ENCODE assay signal across 9 mouse cellular contexts in the genomic region with DNA sequence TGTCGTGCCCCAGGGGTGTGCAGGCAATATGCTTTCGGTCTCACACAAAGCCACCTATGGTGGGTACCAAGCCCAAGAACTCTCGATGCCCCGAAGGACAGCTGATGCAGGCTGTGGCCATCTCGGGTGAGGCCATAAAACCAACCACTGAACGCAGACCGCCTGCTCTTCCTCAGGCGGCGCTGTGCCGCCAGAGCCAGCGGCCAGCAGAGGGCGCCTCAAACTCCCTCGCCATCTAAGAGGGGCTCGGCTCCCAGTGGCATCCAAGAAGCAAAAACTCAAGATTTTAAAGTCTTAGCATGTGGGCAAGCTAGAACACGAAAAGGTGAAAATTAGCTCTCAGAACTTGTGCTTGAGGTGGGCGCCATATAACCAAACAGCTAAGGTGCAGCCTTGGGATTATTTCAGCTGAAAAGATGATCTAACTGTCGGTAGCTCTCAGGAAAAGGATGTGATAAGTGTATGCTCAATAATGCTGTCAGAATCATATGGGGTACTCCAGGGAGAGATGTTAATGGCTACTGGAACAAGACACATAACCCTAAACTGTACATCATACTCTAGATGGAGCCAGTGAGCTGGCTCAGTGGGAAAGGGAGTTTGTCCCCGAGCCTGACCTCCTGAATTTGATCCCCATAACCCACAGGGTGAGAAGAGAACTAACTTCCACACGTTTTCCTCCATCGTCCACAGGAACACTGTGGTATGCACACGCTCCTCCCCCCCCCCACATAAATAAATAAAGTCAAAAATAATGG. TPM values are rescaled to one million over a fixed set of nuclear protein-coding genes. Genes with fewer than 3 reads are reported as not detected.
DNase-seq lines count a peak whose midpoint lies in the region; ATAC-seq and TF ChIP-seq lines count a peak whose summit lies in the region.
"Had no signal": no experiment of that assay in that cellular context is flagged by ENCODE, and none has a peak within 500 bp of the region (broad histone marks: within the 10 kb centered on the region; RNA-seq: fewer than 3 reads in every experiment).

No protein-coding gene starts in this region.

- no peak for ATAC-seq in embryonic facial prominence, embryonic 14.5 days (ENCODE audit: low read depth)
- ATAC-seq in midbrain, embryonic 13.5 days, result peak; percentile 38; the same call in 1 of the 2 replicates

- WGBS in bone marrow, adult 2 months, result 10% methylated on average over 21 of the region's 21 CpGs
- WGBS in embryonic facial prominence, embryonic 14.5 days, result 11% methylated on average over 21 of the region's 21 CpGs
- WGBS in hindbrain, embryonic 10.5 days, result 14% methylated on average over 21 of the region's 21 CpGs
- WGBS in limb, embryonic 10.5 days, result 14% methylated on average over 21 of the region's 21 CpGs
- 17% methylated on average over 21 of the region's 21 CpGs for WGBS in midbrain, embryonic 13.5 days

- H3K4me1 ChIP-seq in bone marrow, adult 2 months (ENCODE audit: control insufficient read depth, insufficient read depth, low read length), result no peaks in the 10 kb centered on the region; the same call in 1 of the 2 replicates
- peaks cover 13% of the 10 kb centered on the region for H3K4me1 ChIP-seq in embryonic facial prominence, embryonic 14.5 days (ENCODE audit: control insufficient read depth, insufficient read depth, low read length)
- H3K4me1 ChIP-seq in hindbrain, embryonic 10.5 days (replicated peaks), result peaks cover 49% of the 10 kb centered on the region
- peaks cover 26% of the 10 kb centered on the region for H3K4me1 ChIP-seq in limb, embryonic 10.5 days
- peaks cover 33% of the 10 kb centered on the region for H3K4me1 ChIP-seq in midbrain, embryonic 13.5 days (replicated peaks)

- peak; percentile 67; the same call in 1 of the 2 replicates for TF ChIP-seq CTCF in bone marrow, adult 2 months (IDR thresholded peaks at IDR 0.05; ENCODE audit: control insufficient read depth, insufficient read depth, low read length)

- peaks cover 7% of the 10 kb centered on the region for H3K27me3 ChIP-seq in embryonic facial prominence, embryonic 14.5 days (replicated peaks; ENCODE audit: control insufficient read depth, insufficient read depth, low read length)
- peaks cover 47% of the 10 kb centered on the region for H3K27me3 ChIP-seq in hindbrain, embryonic 10.5 days (ENCODE audit: insufficient read depth, poor library complexity, severe bottlenecking)
- H3K27me3 ChIP-seq in limb, embryonic 10.5 days (ENCODE audit: low read depth, poor library complexity, severe bottlenecking), result peaks cover 66% of the 10 kb centered on the region
- H3K27me3 ChIP-seq in midbrain, embryonic 13.5 days, result peaks cover 9% of the 10 kb centered on the region

- TF ChIP-seq POLR2A in bone marrow, adult 2 months (IDR thresholded peaks at IDR 0.05; ENCODE audit: borderline replicate concordance, control insufficient read depth, low read depth, low read length), result no peak

- H3K4me3 ChIP-seq in bone marrow, adult 2 months (replicated peaks; ENCODE audit: control insufficient read depth, low read depth, low read length), result no peak overlapping the region
- H3K4me3 ChIP-seq in embryonic facial prominence, embryonic 14.5 days (ENCODE audit: low read depth, low read length), result 0 out of 2 replicates have a peak overlapping the region, but pooled peaks have one; percentile 2
- peak overlapping the region; percentile 10; the same call in 1 of the 2 replicates for H3K4me3 ChIP-seq in hindbrain, embryonic 10.5 days
- H3K4me3 ChIP-seq in limb, embryonic 10.5 days, result peak overlapping the region; percentile 27
- H3K4me3 ChIP-seq in midbrain, embryonic 13.5 days (replicated peaks), result no peak overlapping the region
- H3K4me3 ChIP-seq: myocyte had no signal

- no peaks in the 10 kb centered on the region for H3K9me3 ChIP-seq in embryonic facial prominence, embryonic 14.5 days (ENCODE audit: control insufficient read depth, low read length)
- no peaks in the 10 kb centered on the region for H3K9me3 ChIP-seq in hindbrain, embryonic 10.5 days
- no peaks in the 10 kb centered on the region for H3K9me3 ChIP-seq in limb, embryonic 10.5 days (replicated peaks)
- H3K9me3 ChIP-seq in midbrain, embryonic 13.5 days, result no peaks in the 10 kb centered on the region

- no peak overlapping the region for H3K9ac ChIP-seq in embryonic facial prominence, embryonic 14.5 days (ENCODE audit: low read depth, low read length)
- no peak overlapping the region for H3K9ac ChIP-seq in midbrain, embryonic 13.5 days (replicated peaks)

- DNase-seq in left cerebral cortex, adult 18-20 months (ENCODE audit: low spot score in 2 of 2), result peak; percentile 65 to 68
- no peak for DNase-seq in left cerebral cortex, adult 11 months (ENCODE audit: low spot score)
- DNase-seq in embryonic facial prominence, embryonic 14.5 days (ENCODE audit: low spot score), result peak; percentile 61
- DNase-seq in hindbrain, embryonic 10.5 days (ENCODE audit: low spot score), result peak; percentile 82
- peak; percentile 83 for DNase-seq in limb, embryonic 10.5 days (ENCODE audit: low spot score)
- peak; percentile 84 for DNase-seq in testis, postnatal 10 days (ENCODE audit: low spot score)

- H3K27ac ChIP-seq in bone marrow, adult 2 months (ENCODE audit: control insufficient read depth, insufficient read depth, low read depth, low read length, poor library complexity), result no peak overlapping the region
- no peak overlapping the region for H3K27ac ChIP-seq in embryonic facial prominence, embryonic 14.5 days (replicated peaks; ENCODE audit: low read depth, low read length)
- no peak overlapping the region for H3K27ac ChIP-seq in hindbrain, embryonic 10.5 days
- H3K27ac ChIP-seq in limb, embryonic 10.5 days, result no peak overlapping the region
- no peak overlapping the region for H3K27ac ChIP-seq in midbrain, embryonic 13.5 days

- H3K36me3 ChIP-seq in embryonic facial prominence, embryonic 14.5 days (ENCODE audit: control insufficient read depth, insufficient read depth, low read length), result no peaks in the 10 kb centered on the region
- no peaks in the 10 kb centered on the region for H3K36me3 ChIP-seq in hindbrain, embryonic 10.5 days
- H3K36me3 ChIP-seq in limb, embryonic 10.5 days, result no peaks in the 10 kb centered on the region
- H3K36me3 ChIP-seq in midbrain, embryonic 13.5 days, result no peaks in the 10 kb centered on the region; the same call in 1 of the 2 replicates

- peak overlapping the region; percentile 14; the same call in 1 of the 2 replicates for H3K4me2 ChIP-seq in embryonic facial prominence, embryonic 14.5 days (ENCODE audit: low read depth, low read length)
- H3K4me2 ChIP-seq in midbrain, embryonic 13.5 days (replicated peaks), result peak overlapping the region; percentile 16

RNA-seq across cellular contexts. Expression of a gene that starts 4.0 kb away (rescaled TPM):
- total RNA-seq in left cerebral cortex, adult 18-20 months (2021), result not detected
- not detected in 2 replicates for polyA plus RNA-seq in bone marrow, adult 2 months (2011; ENCODE audit: insufficient read depth, insufficient read length, low replicate concordance, missing spikeins)
- 0.55 and 0.64 TPM in 2 replicates for polyA plus RNA-seq in embryonic facial prominence, embryonic 14.5 days (2014; fragmentation: Nextera tagmentation; extraction: Ambion mirVana)
- polyA plus RNA-seq in hindbrain, embryonic 10.5 days (2016; fragmentation: Nextera tagmentation; extraction: Ambion mirVana), result 5.5 and 6.7 TPM in 2 replicates
- 0.64 and 1.3 TPM in 2 replicates for polyA plus RNA-seq in limb, embryonic 10.5 days (2016; fragmentation: Nextera tagmentation; extraction: Ambion mirVana)
- polyA plus RNA-seq in midbrain, embryonic 13.5 days (2015; fragmentation: Nextera tagmentation; extraction: Ambion mirVana), result 10.4 and 10.5 TPM in 2 replicates
- polyA plus RNA-seq: myocyte had no signal

RNA-seq across cellular contexts. Expression of a gene that starts 23.5 kb away (rescaled TPM):
- total RNA-seq in left cerebral cortex, adult 18-20 months (2021), result 10 to 100 TPM; 16.1 to 17.4 TPM
- polyA plus RNA-seq in bone marrow, adult 2 months (2011; ENCODE audit: insufficient read depth, insufficient read length, low replicate concordance, missing spikeins), result 0.36 and 0.42 TPM in 2 replicates
- 8.7 TPM in 2 replicates for polyA plus RNA-seq in embryonic facial prominence, embryonic 14.5 days (2014; fragmentation: Nextera tagmentation; extraction: Ambion mirVana)
- polyA plus RNA-seq in hindbrain, embryonic 10.5 days (2016; fragmentation: Nextera tagmentation; extraction: Ambion mirVana), result 16.9 and 19.9 TPM in 2 replicates
- polyA plus RNA-seq in limb, embryonic 10.5 days (2016; fragmentation: Nextera tagmentation; extraction: Ambion mirVana), result 18.8 and 20.2 TPM in 2 replicates
- polyA plus RNA-seq in midbrain, embryonic 13.5 days (2015; fragmentation: Nextera tagmentation; extraction: Ambion mirVana), result 14.1 and 14.5 TPM in 2 replicates

RNA-seq across cellular contexts. Expression of a gene that starts 35.7 kb away (rescaled TPM):
- not detected for total RNA-seq in left cerebral cortex, adult 18-20 months (2021)
- 0.67 TPM in 1 of 2 replicates, not detected in the other for polyA plus RNA-seq in bone marrow, adult 2 months (2011; ENCODE audit: insufficient read depth, insufficient read length, low replicate concordance, missing spikeins)
- polyA plus RNA-seq in embryonic facial prominence, embryonic 14.5 days (2014; fragmentation: Nextera tagmentation; extraction: Ambion mirVana), result 0.35 and 1.1 TPM in 2 replicates
- polyA plus RNA-seq in hindbrain, embryonic 10.5 days (2016; fragmentation: Nextera tagmentation; extraction: Ambion mirVana), result 0.07 TPM in 1 of 2 replicates, not detected in the other
- 0.10 TPM in 2 replicates for polyA plus RNA-seq in limb, embryonic 10.5 days (2016; fragmentation: Nextera tagmentation; extraction: Ambion mirVana)
- polyA plus RNA-seq in midbrain, embryonic 13.5 days (2015; fragmentation: Nextera tagmentation; extraction: Ambion mirVana), result not detected in 2 replicates
- polyA plus RNA-seq: myocyte had no signal

RNA-seq across cellular contexts. Expression of a gene that starts 38.2 kb away (rescaled TPM):
- 100 to 1,000 TPM; 145 to 166 TPM for total RNA-seq in left cerebral cortex, adult 18-20 months (2021)
- 11.4 and 29.8 TPM in 2 replicates for polyA plus RNA-seq in bone marrow, adult 2 months (2011; ENCODE audit: insufficient read depth, insufficient read length, low replicate concordance, missing spikeins)
- polyA plus RNA-seq in embryonic facial prominence, embryonic 14.5 days (2014; fragmentation: Nextera tagmentation; extraction: Ambion mirVana), result 70.6 and 77.3 TPM in 2 replicates
- polyA plus RNA-seq in hindbrain, embryonic 10.5 days (2016; fragmentation: Nextera tagmentation; extraction: Ambion mirVana), result 90.0 and 94.6 TPM in 2 replicates
- polyA plus RNA-seq in limb, embryonic 10.5 days (2016; fragmentation: Nextera tagmentation; extraction: Ambion mirVana), result 76.9 and 94.2 TPM in 2 replicates
- 91.6 and 98.6 TPM in 2 replicates for polyA plus RNA-seq in midbrain, embryonic 13.5 days (2015; fragmentation: Nextera tagmentation; extraction: Ambion mirVana)

Comparison
In these comparisons a context has a peak if more than half of its experiments do, and no peak if none do; other contexts are left out.
1. H3K4me3 ChIP-seq: peak in embryonic facial prominence, embryonic 14.5 days (single experiment), hindbrain, embryonic 10.5 days (single experiment) and limb, embryonic 10.5 days (single experiment); none in bone marrow, adult 2 months (single experiment) and midbrain, embryonic 13.5 days (single experiment).